Mouse (Mus musculus) kidney, postnatal 0 days (tissue): ENCODE data around the gene Gata3. TPM values are rescaled to one million over a fixed set of nuclear protein-coding genes. Genes with fewer than 3 reads are reported as not detected.
A peak's percentile ranks its signal among the peaks of the same experiment; 100 is the strongest.

ENCODE experiments used
- ATAC-seq: fragments of 200-750 bp; cut with Nextera tagmentation; replicated peaks from 2 replicates; pipeline ENCODE4 v1.8.0; 2017; ENCODE audit warnings: low read depth, moderate number of reproducible peaks, moderate TSS enrichment, moderate library complexity; ENCODE audit not compliant: low FRiP score
- DNase-seq: peaks from one replicate; pipeline ENCODE4 v3.0.0-alpha.2; 2016; ENCODE audit warnings: low spot score
- H3K27ac ChIP-seq: fragments of 300-500 bp; sonication (generic); 2 replicates; pipeline ENCODE4 v1.5.1; 2014; ENCODE audit warnings: mild to moderate bottlenecking
- H3K27me3 ChIP-seq: fragments of 300-500 bp; sonication (generic); 2 replicates; pipeline ENCODE4 v1.6.1; 2014; ENCODE audit warnings: low read length, mixed read lengths; ENCODE audit not compliant: insufficient read depth
- H3K36me3 ChIP-seq: fragments of 300-500 bp; sonication (generic); 2 replicates; pipeline ENCODE4 v1.6.1; 2014; ENCODE audit warnings: low read length, mixed read lengths; ENCODE audit not compliant: insufficient read depth
- H3K4me1 ChIP-seq: fragments of 300-500 bp; sonication (generic); replicated peaks from 2 replicates; pipeline ENCODE4 v1.6.1; 2014; ENCODE audit warnings: antibody characterized with exemption, low read length, mixed read lengths; ENCODE audit not compliant: insufficient read depth
- H3K4me2 ChIP-seq: fragments of 300-500 bp; sonication (generic); 2 replicates; pipeline ENCODE4 v1.6.1; 2014; ENCODE audit warnings: mild to moderate bottlenecking, low read length, moderate library complexity, mixed read lengths
- H3K4me3 ChIP-seq: fragments of 300-500 bp; sonication (generic); replicated peaks from 2 replicates; pipeline ENCODE4 v1.5.1; 2014; ENCODE audit warnings: low read depth, low read length
- H3K9ac ChIP-seq: fragments of 300-500 bp; sonication (generic); 2 replicates; pipeline ENCODE4 v1.6.1; 2014; ENCODE audit warnings: low read depth, low read length
- H3K9me3 ChIP-seq: fragments of 300-500 bp; sonication (generic); replicated peaks from 2 replicates; pipeline ENCODE4 v1.6.1; 2016; ENCODE audit warnings: low read length, inconsistent platforms, mixed read lengths
- CTCF ChIP-seq: IDR thresholded peaks from 2 replicates; pipeline ENCODE4 v1.5.1; 2016; ENCODE audit warnings: antibody characterized with exemption, low read depth, mild to moderate bottlenecking, moderate library complexity
- WGBS: fragments of 180-500 bp; shearing (Covaris S2); extraction: QIAGEN DNeasy Blood & Tissue Kit; methylation state at CpG from one replicate; pipeline ENCODE4 v1.1.7; 2014; 5-methylcytosine and 5-hydroxymethylcytosine counted together
- polyA plus RNA-seq: library from polyadenylated mRNA; unstranded; fragments of >200 nt; fragmentation: Nextera tagmentation; extraction: Ambion mirVana; gene quantifications from 2 replicates; pipeline ENCODE4 v1.2.1, GENCODE M21; 2015

Gata3 gene
- polyA plus RNA-seq, 1 experiment from 2014 or later, result 95.1 TPM

DNA sequence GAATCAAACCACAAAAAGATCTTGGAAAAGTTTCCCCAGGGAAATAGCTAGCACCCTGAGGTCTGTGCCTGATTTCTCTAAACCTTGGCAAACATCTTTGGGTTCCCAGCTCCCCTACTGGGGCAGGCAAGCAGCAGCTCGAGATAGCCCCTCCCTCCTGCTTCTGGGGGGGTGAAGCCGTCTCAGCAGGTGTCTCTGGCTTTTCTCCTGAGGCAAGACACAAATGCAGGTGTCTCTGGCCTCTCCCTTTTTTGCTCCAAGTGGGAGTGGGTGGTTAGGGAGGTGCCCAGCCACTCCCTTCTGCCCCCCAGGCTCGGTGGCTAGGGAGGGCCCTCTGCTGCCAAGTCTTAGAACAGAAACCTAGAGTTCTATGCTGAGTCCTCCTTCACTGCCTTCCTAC lies 62.2 kb downstream of the Gata3 start:
- no peak overlapping the region for H3K4me2 ChIP-seq
- no peak for DNase-seq
- no peak overlapping the region for H3K27ac ChIP-seq
- TF ChIP-seq CTCF, result no peak
- no peaks in the 10 kb centered on the region for H3K4me1 ChIP-seq
- no peak for ATAC-seq
- no peak overlapping the region for H3K4me3 ChIP-seq
- H3K36me3 ChIP-seq, result no peaks in the 10 kb centered on the region
- 23% methylated on average over 3 of the region's 3 CpGs for WGBS
- no peaks in the 10 kb centered on the region for H3K9me3 ChIP-seq
- no peak overlapping the region for H3K9ac ChIP-seq
- no peaks in the 10 kb centered on the region for H3K27me3 ChIP-seq

DNA sequence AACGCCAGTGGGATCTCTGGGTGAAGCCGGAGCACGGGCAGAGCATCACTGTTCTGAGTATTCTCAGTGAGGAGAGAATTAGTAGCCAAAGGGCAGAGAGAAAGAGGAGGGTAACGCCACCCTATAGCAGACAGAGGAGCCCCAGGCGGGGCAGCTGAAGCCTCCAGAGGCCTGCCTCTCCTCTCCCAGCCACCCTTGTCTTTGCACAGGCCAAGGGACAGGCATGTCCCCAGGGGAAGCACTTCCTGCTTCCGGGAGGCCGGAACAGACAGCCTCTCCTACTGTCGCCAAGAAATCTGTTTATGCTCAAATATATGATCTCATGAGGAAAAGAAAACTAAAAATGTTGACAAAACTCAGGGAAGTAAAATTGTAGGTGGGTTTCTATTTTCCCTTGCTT lies 69.2 kb downstream of the Gata3 start:
- H3K9me3 ChIP-seq, result no peaks in the 10 kb centered on the region
- no peaks in the 10 kb centered on the region for H3K36me3 ChIP-seq
- H3K4me2 ChIP-seq, result no peak overlapping the region
- H3K4me3 ChIP-seq, result no peak overlapping the region
- H3K27me3 ChIP-seq, result no peaks in the 10 kb centered on the region
- no peak for ATAC-seq
- no peak overlapping the region for H3K9ac ChIP-seq
- WGBS, result 71% methylated on average over 8 of the region's 8 CpGs
- no peak for DNase-seq
- H3K4me1 ChIP-seq, result no peaks in the 10 kb centered on the region
- no peak overlapping the region for H3K27ac ChIP-seq
- no peak for TF ChIP-seq CTCF

DNA sequence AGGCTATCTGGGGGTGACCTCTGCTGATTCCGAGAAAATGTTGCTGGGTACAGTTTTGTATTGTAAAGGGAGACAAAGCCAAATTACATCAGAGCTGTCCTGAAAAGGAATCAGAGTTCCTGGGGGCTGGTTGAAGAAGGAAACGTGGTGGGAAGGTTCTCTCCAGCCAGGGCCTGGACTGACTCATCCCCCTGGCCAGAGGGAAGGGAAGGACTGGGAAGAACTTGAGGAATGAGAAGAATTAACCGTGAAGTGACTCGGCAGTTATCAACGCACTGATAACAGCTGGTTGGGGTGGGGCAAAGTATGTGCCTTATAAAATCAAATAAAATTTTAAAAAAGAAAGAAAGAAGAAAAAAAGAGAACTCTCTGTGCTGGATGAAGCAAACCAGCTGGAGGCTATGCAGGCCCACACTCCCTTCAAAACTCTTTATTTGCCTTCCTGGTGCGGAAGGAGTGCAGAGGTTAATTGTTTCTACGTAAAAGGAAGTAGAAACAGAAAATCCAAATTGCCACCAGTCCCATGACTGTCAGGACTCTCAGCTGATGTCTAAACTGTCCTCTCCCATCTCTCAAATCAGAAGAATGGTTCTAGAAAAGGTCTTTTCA lies 71.6 kb downstream of the Gata3 start:
- no peak overlapping the region for H3K4me3 ChIP-seq
- no peak overlapping the region for H3K27ac ChIP-seq
- H3K27me3 ChIP-seq, result no peaks in the 10 kb centered on the region
- no peak for ATAC-seq
- WGBS, result 51% methylated on average over 7 of the region's 7 CpGs
- no peaks in the 10 kb centered on the region for H3K4me1 ChIP-seq
- no peak overlapping the region for H3K9ac ChIP-seq
- no peak for TF ChIP-seq CTCF
- peak; percentile 44 for DNase-seq
- H3K4me2 ChIP-seq, result no peak overlapping the region
- no peaks in the 10 kb centered on the region for H3K36me3 ChIP-seq
- no peaks in the 10 kb centered on the region for H3K9me3 ChIP-seq

Other genes starting within 250 kb of the Gata3 start
- gene 4930412O13Rik, start 8.8 kb downstream of the Gata3 start, polyA plus RNA-seq, result 3.3 and 5.0 TPM in 2 replicates
- gene 9230102O04Rik, start 494 bp downstream of the Gata3 start, polyA plus RNA-seq, result 12.5 and 18.7 TPM in 2 replicates
- 12.6 and 13.7 TPM in 2 replicates for gene Taf3, start 158.6 kb upstream of the Gata3 start, polyA plus RNA-seq
- 1,000 and 1,009 TPM in 2 replicates for gene Atp5c1, start 190.5 kb upstream of the Gata3 start, polyA plus RNA-seq
- 28.3 TPM in 2 replicates for gene Kin, start 190.6 kb upstream of the Gata3 start, polyA plus RNA-seq
- gene Itih2, start 241.4 kb upstream of the Gata3 start, polyA plus RNA-seq, result 0.78 TPM in 2 replicates